Mouse (Mus musculus) forebrain, embryonic 16.5 days (tissue): ENCODE results near the gene Etv1. TPM values are rescaled to one million over a fixed set of nuclear protein-coding genes. Genes with fewer than 3 reads are reported as not detected.

ENCODE experiments used
- ATAC-seq: fragments of 200-750 bp; cut with Nextera tagmentation; 2 replicates; pipeline ENCODE4 v1.8.0; 2017; ENCODE audit warnings: mild to moderate bottlenecking, moderate library complexity
- H3K27ac ChIP-seq: fragments of 300-500 bp; sonication (generic); 2 replicates; pipeline ENCODE4 v1.5.1; 2014; ENCODE audit warnings: low read length, control low read depth
- H3K27me3 ChIP-seq: fragments of 300-500 bp; sonication (generic); replicated peaks from 2 replicates; pipeline ENCODE4 v1.6.1; 2014; ENCODE audit warnings: low read length; ENCODE audit not compliant: control insufficient read depth, insufficient read depth
- H3K36me3 ChIP-seq: fragments of 300-500 bp; sonication (generic); 2 replicates; pipeline ENCODE4 v1.6.1; 2014; ENCODE audit not compliant: control insufficient read depth, insufficient read depth
- H3K4me1 ChIP-seq: fragments of 300-500 bp; sonication (generic); replicated peaks from 2 replicates; pipeline ENCODE4 v1.6.1; 2014; ENCODE audit warnings: low read length; ENCODE audit not compliant: control insufficient read depth, insufficient read depth
- H3K4me2 ChIP-seq: fragments of 300-500 bp; sonication (generic); 2 replicates; pipeline ENCODE4 v1.6.1; 2014; ENCODE audit warnings: mild to moderate bottlenecking, low read length, control low read depth
- H3K4me3 ChIP-seq: fragments of 300-500 bp; sonication (generic); replicated peaks from 2 replicates; pipeline ENCODE4 v1.5.1; 2014; ENCODE audit warnings: mild to moderate bottlenecking, low read length, control low read depth
- H3K9ac ChIP-seq: fragments of 300-500 bp; sonication (generic); replicated peaks from 2 replicates; pipeline ENCODE4 v1.6.1; 2014; ENCODE audit warnings: low read depth, low read length, control low read depth
- H3K9me3 ChIP-seq: fragments of 300-500 bp; sonication (generic); 2 replicates; pipeline ENCODE4 v1.6.1; 2016; ENCODE audit warnings: low read length; ENCODE audit not compliant: control insufficient read depth
- WGBS: fragments of 180-500 bp; shearing (Covaris S2); extraction: QIAGEN DNeasy Blood & Tissue Kit; methylation state at CpG from one replicate; pipeline ENCODE4 v1.1.7; 2014; 5-methylcytosine and 5-hydroxymethylcytosine counted together
- polyA plus RNA-seq: library from polyadenylated mRNA; unstranded; fragments of >200 nt; fragmentation: Nextera tagmentation; extraction: Ambion mirVana; gene quantifications from 2 replicates; pipeline ENCODE4 v1.2.1, GENCODE M21; 2015

The Etv1 gene
- polyA plus RNA-seq, 1 experiment from 2014 or later, result 40.5 TPM

DNA sequence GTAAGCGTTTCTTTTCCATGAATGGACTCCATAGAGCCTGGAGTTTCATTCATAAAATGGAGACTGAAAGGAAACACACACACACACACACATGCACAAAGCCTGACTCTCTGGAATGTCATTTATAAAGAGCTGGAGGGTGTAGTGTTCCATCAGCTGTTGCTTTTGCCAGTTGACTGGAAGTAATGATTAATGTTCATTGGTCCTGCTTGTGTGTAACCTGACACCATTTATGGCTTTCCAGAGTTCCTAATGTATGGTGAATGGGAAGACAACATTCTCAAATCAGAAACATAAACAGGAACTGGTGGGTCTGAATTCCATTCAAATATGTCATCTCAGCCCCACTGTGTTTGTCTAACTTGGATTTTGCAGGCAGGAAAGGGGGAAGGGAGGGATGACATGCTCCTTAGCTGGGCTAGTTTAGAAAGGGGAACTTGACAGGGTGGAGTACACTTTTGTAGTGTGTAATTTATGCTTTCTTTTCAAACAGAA, 64.7 kb downstream of the Etv1 start:
- ATAC-seq, result peak; percentile 49; the same call in 1 of the 2 replicates
- 0% methylated on average over 1 of the region's 1 CpGs for WGBS
- no peaks in the 10 kb centered on the region for H3K4me1 ChIP-seq

GRCm38 (mm10) chr12:38847500-38848261, 68.5 kb downstream of the Etv1 start:
- no peak for ATAC-seq
- Histone ChIP-seq H3K27me3 (no peaks in the 10 kb centered on the region), H3K4me1 (no peaks in the 10 kb centered on the region), H3K36me3 (0 out of 2 replicates have a peak, but pooled peaks cover 2% of the 10 kb centered on the region), H3K9me3 (no peaks in the 10 kb centered on the region), H3K27ac (no peak overlapping the region), H3K9ac (no peak overlapping the region), H3K4me2 (no peak overlapping the region), H3K4me3 (no peak overlapping the region)
- 79% methylated on average over 6 of the region's 6 CpGs for WGBS

More for the DNA sequence above, 64.7 kb downstream of the Etv1 start:
- H3K9me3 ChIP-seq, result no peaks in the 10 kb centered on the region
- H3K36me3 ChIP-seq, result no peaks in the 10 kb centered on the region
- no peak overlapping the region for H3K9ac ChIP-seq
- no peak overlapping the region for H3K4me3 ChIP-seq
- no peaks in the 10 kb centered on the region for H3K27me3 ChIP-seq
- no peak overlapping the region for H3K4me2 ChIP-seq
- no peak overlapping the region for H3K27ac ChIP-seq

- 79% methylated on average over 5 of the region's 5 CpGs for WGBS
- no peak overlapping the region for H3K4me2 ChIP-seq
- H3K9ac ChIP-seq, result no peak overlapping the region
- H3K36me3 ChIP-seq, result 0 out of 2 replicates have a peak, but pooled peaks cover 2% of the 10 kb centered on the region
- no peak overlapping the region for H3K27ac ChIP-seq
- no peak for ATAC-seq
- H3K4me3 ChIP-seq, result no peak overlapping the region
- peaks cover 9% of the 10 kb centered on the region for H3K4me1 ChIP-seq
- H3K9me3 ChIP-seq, result no peaks in the 10 kb centered on the region
- no peaks in the 10 kb centered on the region for H3K27me3 ChIP-seq
Observed at GRCm38 (mm10) chr12:38849994-38850393, 70.8 kb downstream of the Etv1 start.

DNA sequence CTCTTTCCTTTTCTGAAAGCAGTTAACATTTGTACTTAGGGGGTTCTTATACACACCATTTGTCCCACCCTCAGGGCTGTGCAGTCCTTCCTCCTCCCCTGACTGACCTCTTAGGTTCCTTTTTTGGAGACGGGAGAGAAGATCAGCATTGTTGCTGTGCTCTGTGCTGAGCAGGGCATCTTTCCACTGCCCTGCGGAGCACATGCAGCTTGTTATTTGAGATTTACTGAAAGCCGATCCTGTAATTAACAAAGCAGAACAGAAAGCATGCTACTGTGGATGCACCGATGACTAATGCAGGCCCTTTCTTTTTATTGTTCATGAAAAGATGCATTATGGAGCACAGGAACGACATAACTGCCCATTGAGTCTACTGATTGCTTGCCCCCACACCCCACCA, 75.1 kb downstream of the Etv1 start:
- 0 out of 2 replicates have a peak, but pooled peaks cover 5% of the 10 kb centered on the region for H3K36me3 ChIP-seq
- peak; percentile 83 for ATAC-seq
- no peak overlapping the region for H3K27ac ChIP-seq
- H3K4me3 ChIP-seq, result no peak overlapping the region
- H3K27me3 ChIP-seq, result no peaks in the 10 kb centered on the region
- no peaks in the 10 kb centered on the region for H3K9me3 ChIP-seq
- 5% methylated on average over 5 of the region's 5 CpGs for WGBS
- peaks cover 10% of the 10 kb centered on the region for H3K4me1 ChIP-seq
- H3K9ac ChIP-seq, result no peak overlapping the region
- peak overlapping the region; percentile 26; the same call in 1 of the 2 replicates for H3K4me2 ChIP-seq

- Histone ChIP-seq H3K9ac (no peak overlapping the region), H3K4me3 (no peak overlapping the region), H3K27ac (no peak overlapping the region), H3K27me3 (no peaks in the 10 kb centered on the region), H3K4me1 (peaks cover 10% of the 10 kb centered on the region), H3K9me3 (no peaks in the 10 kb centered on the region), H3K36me3 (0 out of 2 replicates have a peak, but pooled peaks cover 5% of the 10 kb centered on the region), H3K4me2 (peak overlapping the region; percentile 26; the same call in 1 of the 2 replicates)
- 17% methylated on average over 6 of the region's 6 CpGs for WGBS
- ATAC-seq, result no peak
Observed at GRCm38 (mm10) chr12:38854751-38855150, 75.6 kb downstream of the Etv1 start.

GRCm38 (mm10) chr12:38859675-38860074, 80.5 kb downstream of the Etv1 start:
- Histone ChIP-seq H3K9ac (no peak overlapping the region), H3K4me1 (peaks cover 10% of the 10 kb centered on the region), H3K4me2 (no peak overlapping the region), H3K36me3 (0 out of 2 replicates have a peak, but pooled peaks cover 3% of the 10 kb centered on the region), H3K4me3 (no peak overlapping the region), H3K9me3 (no peaks in the 10 kb centered on the region), H3K27me3 (no peaks in the 10 kb centered on the region), H3K27ac (no peak overlapping the region)
- ATAC-seq, result no peak
- 82% methylated on average over 4 of the region's 4 CpGs for WGBS

DNA sequence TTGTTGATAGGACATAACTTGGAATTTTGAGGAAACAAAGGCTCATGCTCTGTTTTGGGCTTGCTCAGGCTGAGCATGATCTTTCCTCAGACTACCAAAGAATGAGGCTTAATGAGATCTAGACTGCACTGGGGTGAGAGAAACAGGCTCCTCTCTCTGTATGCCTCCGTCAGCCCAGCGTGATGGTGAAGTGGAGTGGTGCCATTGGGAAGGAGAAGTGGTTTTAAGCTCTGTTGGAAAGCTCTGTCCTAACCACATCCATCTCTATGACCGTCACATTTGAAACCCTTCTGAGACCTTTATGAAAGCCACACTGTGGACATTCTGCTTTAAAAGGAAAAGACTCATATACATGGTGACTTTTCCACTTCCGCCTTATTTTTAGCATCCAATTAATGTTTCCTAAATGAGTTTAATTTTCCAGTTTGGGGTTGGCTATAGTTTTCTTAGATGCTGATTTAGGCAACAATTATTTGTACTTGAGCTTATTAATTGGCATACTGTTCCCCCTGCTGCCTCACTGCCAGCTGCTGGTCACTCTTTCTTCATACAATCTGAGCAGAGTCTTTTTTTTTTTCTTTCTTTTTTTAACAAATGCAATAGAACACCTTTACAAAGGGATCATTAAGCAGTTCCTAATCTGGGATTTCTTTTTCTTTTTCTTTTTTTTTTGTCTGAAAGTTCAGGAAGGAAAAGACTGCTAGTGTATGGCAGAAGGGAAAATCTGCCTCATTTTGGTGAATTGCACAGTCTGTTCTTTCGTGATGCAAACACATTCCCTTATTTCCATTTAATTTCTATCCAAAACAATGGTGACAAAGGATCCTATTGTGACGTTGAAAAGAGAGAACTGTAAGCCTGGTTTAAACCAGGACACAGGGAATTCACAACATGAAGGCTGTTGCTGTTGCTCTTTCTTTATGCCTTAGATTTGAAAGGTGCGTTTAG, 81.3 kb downstream of the Etv1 start:
- H3K9me3 ChIP-seq, result no peaks in the 10 kb centered on the region
- peak; percentile 58 for ATAC-seq
- no peak overlapping the region for H3K4me3 ChIP-seq
- peaks cover 6% of the 10 kb centered on the region for H3K4me1 ChIP-seq
- 18% methylated on average over 7 of the region's 7 CpGs for WGBS
- 0 out of 2 replicates have a peak, but pooled peaks cover 3% of the 10 kb centered on the region for H3K36me3 ChIP-seq
- no peaks in the 10 kb centered on the region for H3K27me3 ChIP-seq
- no peak overlapping the region for H3K9ac ChIP-seq
- H3K27ac ChIP-seq, result peak overlapping the region; percentile 23; the same call in 1 of the 2 replicates
- no peak overlapping the region for H3K4me2 ChIP-seq

DNA sequence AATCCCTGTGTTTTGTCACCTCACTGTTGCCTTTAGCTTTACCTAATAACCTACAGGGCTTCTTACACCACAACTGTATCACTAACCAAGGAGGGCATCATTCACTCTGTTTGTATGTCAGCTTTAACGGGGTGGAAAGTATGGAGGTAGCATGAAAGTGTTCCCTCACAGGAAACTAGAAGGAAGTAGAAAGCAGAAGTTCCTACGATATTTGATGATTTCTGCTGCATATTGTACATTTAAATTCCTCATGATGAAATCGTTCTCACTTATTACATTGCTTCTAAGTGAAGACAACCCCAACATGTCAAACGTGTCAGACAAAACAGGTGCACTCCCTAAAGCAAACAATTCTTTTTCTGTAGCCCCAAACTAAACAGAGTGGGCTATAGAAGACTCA, 84.2 kb downstream of the Etv1 start:
- Histone ChIP-seq H3K27ac (no peak overlapping the region), H3K9ac (no peak overlapping the region), H3K9me3 (no peaks in the 10 kb centered on the region), H3K36me3 (0 out of 2 replicates have a peak, but pooled peaks cover 1% of the 10 kb centered on the region), H3K4me1 (peaks cover 6% of the 10 kb centered on the region), H3K4me3 (no peak overlapping the region), H3K4me2 (no peak overlapping the region), H3K27me3 (no peaks in the 10 kb centered on the region)
- 71% methylated on average over 4 of the region's 4 CpGs for WGBS
- no peak for ATAC-seq
